Mouse (Mus musculus): ENCODE measurements around the gene Mdfi.

The Mdfi gene

DNA sequence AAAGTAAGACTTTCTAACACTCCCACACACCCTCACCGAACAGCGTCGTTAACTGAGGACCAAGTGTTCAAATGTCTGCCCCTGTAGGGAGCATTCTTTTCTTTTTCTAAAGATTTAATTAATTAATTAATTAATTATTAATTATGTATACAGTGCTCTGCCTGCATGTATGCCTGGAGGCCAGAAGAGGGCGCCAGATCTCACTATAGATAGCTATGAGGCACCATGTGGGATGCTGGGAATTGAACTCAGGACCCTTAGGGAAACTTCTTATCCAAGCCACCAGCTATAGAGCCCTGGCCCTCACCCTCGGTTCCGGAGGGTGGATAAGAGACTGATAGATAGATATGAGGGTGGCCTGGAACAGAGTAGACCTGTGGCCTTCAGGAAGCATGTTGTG, 13.5 kb upstream of the Mdfi start:
- DNase-seq (ENCODE audit: low spot score) = no peak

- DNase-seq (ENCODE audit: low spot score) = no peak
Measured at GRCm38 (mm10) chr17:47845609-47846008, 11.1 kb upstream of the Mdfi start.

DNA sequence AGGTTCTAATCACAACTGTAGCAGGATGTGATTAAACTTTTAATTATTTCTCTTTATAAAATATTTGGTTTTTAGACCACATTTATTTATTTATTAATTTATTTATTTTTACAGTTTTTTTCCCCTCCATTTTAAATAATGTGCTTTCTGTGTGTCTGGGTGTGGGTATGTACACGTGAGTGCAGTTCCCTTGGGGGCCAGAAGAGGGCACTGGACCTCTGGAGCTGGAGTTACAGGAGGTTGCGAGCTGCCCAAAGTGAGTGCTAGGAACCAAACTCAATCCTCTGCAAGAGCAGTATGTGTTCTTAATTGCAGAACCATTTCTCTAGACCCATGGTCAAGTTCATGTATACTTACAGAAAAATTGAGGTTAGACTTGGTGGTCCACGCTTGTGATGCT, 9.0 kb upstream of the Mdfi start:
- no peak for DNase-seq (ENCODE audit: low spot score)

- DNase-seq (ENCODE audit: low spot score) = no peak
Measured at GRCm38 (mm10) chr17:47841931-47842623, 7.6 kb upstream of the Mdfi start.

DNA sequence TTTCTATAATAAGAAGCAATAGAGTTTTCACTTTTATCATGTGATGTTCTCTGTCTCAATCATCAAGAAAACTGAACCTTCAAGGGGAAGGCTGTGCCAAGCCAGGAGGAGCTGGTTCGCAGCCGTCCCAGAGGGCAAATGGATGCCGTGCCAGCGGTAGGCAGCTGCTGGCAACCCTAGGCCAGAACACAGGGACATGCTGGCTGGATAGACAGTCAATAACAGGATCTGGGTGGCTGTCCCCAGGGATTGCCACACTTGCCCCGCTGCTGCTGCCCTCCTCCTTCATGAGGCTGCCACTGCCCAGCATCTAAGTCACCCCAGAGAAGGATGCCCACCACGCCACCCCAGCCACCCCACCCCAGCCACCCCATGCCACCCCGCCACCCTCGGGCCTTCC, 7.0 kb upstream of the Mdfi start:
- no peak for DNase-seq (ENCODE audit: low spot score)

DNA sequence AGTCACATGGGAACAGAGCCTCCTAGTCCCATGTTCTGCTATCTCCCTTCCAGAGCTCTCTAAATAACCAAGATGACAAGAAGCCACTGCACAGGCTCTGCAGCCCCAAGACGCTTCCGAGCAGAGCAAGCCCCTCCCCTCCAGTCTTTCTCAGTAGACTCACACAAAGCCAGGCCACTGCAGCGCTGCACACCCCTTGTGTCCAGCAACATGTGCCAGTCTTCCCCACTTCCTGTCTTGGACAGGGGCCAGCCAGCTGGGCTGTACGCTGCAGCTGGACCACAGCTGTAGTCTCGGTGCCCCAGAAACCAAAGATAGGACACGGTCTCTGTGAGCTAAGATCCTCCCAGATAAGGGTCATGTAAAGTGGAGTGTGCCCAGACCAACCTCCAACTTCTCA, 3.3 kb upstream of the Mdfi start:
- no peak for DNase-seq (ENCODE audit: low spot score)

- DNase-seq (ENCODE audit: low spot score) = no peak
Measured at GRCm38 (mm10) chr17:47833628-47834481, 636 bp downstream of the Mdfi start.

- no peak for DNase-seq (ENCODE audit: low spot score)
Measured at GRCm38 (mm10) chr17:47833029-47833627, 1.4 kb downstream of the Mdfi start.

- no peak for DNase-seq (ENCODE audit: low spot score)
Measured at GRCm38 (mm10) chr17:47832501-47833028, 1.9 kb downstream of the Mdfi start.

- no peak for DNase-seq (ENCODE audit: low spot score)
Measured at GRCm38 (mm10) chr17:47831772-47832171, 2.7 kb downstream of the Mdfi start.

GRCm38 (mm10) chr17:47831161-47831560, 3.3 kb downstream of the Mdfi start:
- DNase-seq (ENCODE audit: low spot score) = no peak

GRCm38 (mm10) chr17:47821339-47821738, 13.2 kb downstream of the Mdfi start:
- no peak for DNase-seq (ENCODE audit: low spot score)

- DNase-seq (ENCODE audit: low spot score) = no peak
Measured at GRCm38 (mm10) chr17:47818038-47818725, 16.3 kb downstream of the Mdfi start.

DNA sequence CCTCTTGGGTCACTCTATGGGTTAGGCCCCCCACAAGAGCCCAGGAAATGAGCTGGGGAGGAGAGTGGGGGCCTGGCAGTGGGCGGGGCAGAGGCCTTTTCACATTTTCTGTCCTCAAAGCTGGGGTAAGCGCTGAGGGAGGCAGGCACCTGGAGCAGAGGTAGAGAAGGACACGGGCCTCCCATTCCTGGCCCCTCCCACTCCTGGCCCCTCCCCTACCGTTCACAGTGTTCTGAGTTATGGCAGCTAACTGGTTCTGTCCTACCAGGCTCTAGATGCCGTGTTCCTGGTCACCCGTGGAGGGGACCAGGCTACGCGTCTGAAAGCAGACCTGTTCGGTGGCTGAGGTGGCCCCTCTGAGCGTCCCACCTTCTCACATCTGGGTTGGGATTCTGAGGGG, 19.0 kb downstream of the Mdfi start:
- no peak for DNase-seq (ENCODE audit: low spot score)

GRCm38 (mm10) chr17:47814496-47814895, 20.0 kb downstream of the Mdfi start:
- no peak for DNase-seq (ENCODE audit: low spot score)

GRCm38 (mm10) chr17:47813616-47814015, 20.9 kb downstream of the Mdfi start:
- DNase-seq (ENCODE audit: low spot score) = no peak

DNA sequence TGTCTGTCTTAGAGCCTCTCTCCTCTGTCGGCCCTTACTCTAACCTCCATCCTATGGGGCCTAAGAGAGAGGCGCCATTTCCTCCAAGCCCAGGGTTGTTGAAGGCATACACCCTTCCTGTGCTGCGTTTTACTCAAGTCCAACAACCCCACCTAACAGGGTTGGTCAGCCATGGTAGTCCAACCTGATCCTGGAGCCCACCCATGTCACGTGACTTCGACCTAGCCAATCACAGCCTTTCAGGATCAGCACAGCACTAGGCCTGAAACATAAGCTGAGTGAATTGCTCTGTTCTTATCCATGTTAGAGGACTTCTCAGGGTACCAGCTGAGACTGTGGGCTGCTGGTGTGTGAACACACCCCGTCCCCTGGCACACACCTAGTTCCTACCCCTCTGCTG, 22.3 kb downstream of the Mdfi start:
- no peak for DNase-seq (ENCODE audit: low spot score)

DNA sequence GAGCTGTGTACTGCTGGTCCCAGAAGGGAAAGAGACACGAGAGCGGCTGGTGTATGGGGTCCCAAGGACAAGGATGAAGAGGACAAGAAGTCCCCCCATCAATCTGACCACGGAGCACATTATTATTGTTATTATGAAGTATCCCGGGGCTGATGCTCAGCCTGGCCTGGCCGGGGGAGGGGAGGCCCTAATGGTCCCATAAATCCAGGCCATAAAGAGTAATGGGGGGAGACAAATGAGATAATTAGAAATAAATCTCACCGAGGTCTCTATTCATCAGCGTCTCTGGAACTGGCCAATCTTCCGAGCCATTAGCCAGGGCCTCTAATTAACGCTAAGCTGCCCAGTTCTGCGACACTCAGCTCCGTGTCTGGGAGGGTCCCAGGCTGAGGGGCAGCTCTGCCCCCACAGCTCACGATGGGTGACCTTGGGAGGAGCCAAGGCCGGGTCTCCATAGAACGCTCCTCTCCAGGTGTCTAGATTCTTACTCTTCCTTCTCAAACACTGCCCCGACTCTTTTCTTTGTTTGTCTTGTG, 23.2 kb downstream of the Mdfi start:
- no peak for DNase-seq (ENCODE audit: low spot score)

DNA sequence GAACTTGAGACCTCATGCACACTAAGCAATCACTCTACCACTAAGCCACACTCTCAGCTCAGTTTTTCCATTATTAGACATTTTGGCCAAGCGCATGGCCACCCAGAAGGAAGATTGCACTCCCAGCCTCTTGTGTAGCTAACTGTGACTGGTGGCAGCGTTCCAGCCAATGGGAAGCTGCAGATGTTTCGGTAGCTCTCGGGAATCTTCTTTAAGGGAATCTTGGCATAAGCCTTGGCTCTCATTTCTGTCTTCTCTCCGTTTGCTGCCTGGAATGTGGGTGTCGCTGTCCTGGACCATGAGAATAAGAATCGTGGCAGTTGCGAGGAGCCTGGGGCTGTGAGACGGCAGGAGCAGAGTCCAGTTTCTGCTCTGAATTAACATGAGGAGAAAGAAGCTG, 28.3 kb downstream of the Mdfi start:
- DNase-seq (ENCODE audit: low spot score) = no peak

- no peak for DNase-seq (ENCODE audit: low spot score)
Measured at GRCm38 (mm10) chr17:47805047-47805835, 29.2 kb downstream of the Mdfi start.

- no peak for DNase-seq (ENCODE audit: low spot score)
Measured at GRCm38 (mm10) chr17:47803662-47804061, 30.8 kb downstream of the Mdfi start.
